Mouse (Mus musculus) heart, embryonic 11.5 days (tissue): ENCODE measurements at regions not wholly inside any gene's neighbourhood (a gene's known extent, or its start where the extent isn't known, plus 50 kb on each side); places are given as distances from the start of the nearest gene placed in this dataset.

ENCODE experiments used
- ATAC-seq: fragments of 200-750 bp; cut with Nextera tagmentation; replicated peaks from 2 replicates; pipeline ENCODE4 v1.8.0; 2017; ENCODE audit warnings: moderate library complexity; ENCODE audit not compliant: insufficient number of reproducible peaks, low FRiP score, low TSS enrichment
- H3K27ac ChIP-seq: fragments of 300-500 bp; sonication (generic); 2 replicates; pipeline ENCODE4 v1.5.1; 2014; ENCODE audit warnings: mild to moderate bottlenecking, low read depth, low read length
- H3K27me3 ChIP-seq: fragments of 300-500 bp; sonication (generic); 2 replicates; pipeline ENCODE4 v1.6.1; 2014; ENCODE audit warnings: mild to moderate bottlenecking, low read length, mixed read lengths; ENCODE audit not compliant: control insufficient read depth, insufficient read depth
- H3K36me3 ChIP-seq: fragments of 300-500 bp; sonication (generic); 2 replicates; pipeline ENCODE4 v1.6.1; 2014; ENCODE audit warnings: mild to moderate bottlenecking, low read length, moderate library complexity, mixed read lengths; ENCODE audit not compliant: control insufficient read depth, insufficient read depth
- H3K4me1 ChIP-seq: fragments of 300-500 bp; sonication (generic); 2 replicates; pipeline ENCODE4 v1.6.1; 2014; ENCODE audit warnings: low read length; ENCODE audit not compliant: control insufficient read depth, insufficient read depth
- H3K4me2 ChIP-seq: fragments of 300-500 bp; sonication (generic); 2 replicates; pipeline ENCODE4 v1.6.1; 2014; ENCODE audit warnings: mild to moderate bottlenecking, moderate library complexity
- H3K4me3 ChIP-seq: fragments of 300-500 bp; sonication (generic); 2 replicates; pipeline ENCODE4 v1.5.1; 2014; ENCODE audit warnings: low read depth, low read length
- H3K9ac ChIP-seq: fragments of 300-500 bp; sonication (generic); 2 replicates; pipeline ENCODE4 v1.6.1; 2014; ENCODE audit warnings: mild to moderate bottlenecking, low read depth, low read length, moderate library complexity
- H3K9me3 ChIP-seq: fragments of 300-500 bp; sonication (generic); replicated peaks from 2 replicates; pipeline ENCODE4 v1.6.1; 2016; ENCODE audit warnings: low read length; ENCODE audit not compliant: control insufficient read depth
- WGBS: fragments of 180-500 bp; shearing (Covaris S2); extraction: QIAGEN DNeasy Blood & Tissue Kit; methylation state at CpG from one replicate; pipeline ENCODE4 v1.1.7; 2014; ENCODE audit not compliant: insufficient replicate concordance; 5-methylcytosine and 5-hydroxymethylcytosine counted together

- WGBS: 67% methylated on average over 2 of the region's 2 CpGs
- no peak for ATAC-seq
These were observed 61.5 kb upstream of the Kdm8 start for GRCm38 (mm10) chr7:125383021-125383420.

DNA sequence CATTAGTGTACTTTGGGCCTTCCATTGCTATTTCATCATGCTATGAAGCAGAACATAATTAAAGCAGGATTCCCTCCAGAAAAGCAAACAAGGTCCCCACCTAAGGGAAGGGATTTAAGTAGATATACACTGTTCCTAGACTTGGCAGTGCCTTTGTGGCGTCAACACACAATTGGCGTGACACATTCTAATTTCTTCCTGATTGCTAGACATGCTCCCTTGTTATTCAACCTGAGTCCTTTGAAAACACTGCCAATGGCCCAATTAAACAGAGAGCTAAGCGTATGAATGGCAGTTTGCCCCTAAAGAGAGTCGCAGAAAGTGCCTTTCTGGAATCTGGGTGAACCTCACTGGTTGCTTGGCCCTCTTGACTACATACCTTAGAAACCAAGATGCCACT is 60.3 kb upstream of the Kdm8 start:
- Histone ChIP-seq H3K36me3 (no peaks in the 10 kb centered on the region), H3K4me1 (no peaks in the 10 kb centered on the region), H3K4me2 (no peak overlapping the region), H3K4me3 (no peak overlapping the region), H3K9ac (no peak overlapping the region), H3K27ac (no peak overlapping the region), H3K9me3 (no peaks in the 10 kb centered on the region), H3K27me3 (no peaks in the 10 kb centered on the region)
- WGBS: 80% methylated on average over 4 of the region's 4 CpGs
- ATAC-seq: no peak

More at GRCm38 (mm10) chr7:125383021-125383420, 61.5 kb upstream of the Kdm8 start:
- no peak overlapping the region for H3K9ac ChIP-seq
- H3K27ac ChIP-seq: no peak overlapping the region
- H3K4me3 ChIP-seq: no peak overlapping the region
- no peaks in the 10 kb centered on the region for H3K4me1 ChIP-seq
- no peak overlapping the region for H3K4me2 ChIP-seq
- no peaks in the 10 kb centered on the region for H3K36me3 ChIP-seq
- no peaks in the 10 kb centered on the region for H3K9me3 ChIP-seq
- H3K27me3 ChIP-seq: no peaks in the 10 kb centered on the region

DNA sequence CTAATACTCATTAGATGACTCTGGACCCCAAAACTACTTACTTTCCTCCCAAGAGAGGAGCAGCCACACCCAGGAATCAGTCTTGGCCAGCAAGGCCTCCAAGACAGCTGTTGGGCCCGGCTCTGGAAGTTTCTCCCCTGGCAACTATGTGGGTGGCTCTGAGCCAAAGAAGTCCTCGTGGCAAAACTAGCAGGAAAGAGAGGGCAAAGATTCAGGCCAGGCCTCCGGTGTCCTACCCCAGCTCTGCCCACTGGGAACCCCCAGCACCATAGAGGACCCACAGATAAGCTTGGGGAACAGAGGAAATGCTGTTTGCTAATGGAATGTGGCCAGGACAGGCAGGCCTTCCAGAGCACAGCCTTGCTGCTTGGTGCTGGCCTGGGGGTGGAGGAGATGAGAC is 51.9 kb upstream of the Kdm8 start:
- Histone ChIP-seq H3K4me2 (no peak overlapping the region; the same call in 1 of the 2 replicates), H3K36me3 (no peaks in the 10 kb centered on the region), H3K4me1 (peaks cover 3% of the 10 kb centered on the region; the same call in 1 of the 2 replicates), H3K27me3 (no peaks in the 10 kb centered on the region), H3K4me3 (no peak overlapping the region), H3K9me3 (no peaks in the 10 kb centered on the region), H3K27ac (no peak overlapping the region), H3K9ac (no peak overlapping the region)
- 39% methylated on average over 3 of the region's 3 CpGs for WGBS
- no peak for ATAC-seq

DNA sequence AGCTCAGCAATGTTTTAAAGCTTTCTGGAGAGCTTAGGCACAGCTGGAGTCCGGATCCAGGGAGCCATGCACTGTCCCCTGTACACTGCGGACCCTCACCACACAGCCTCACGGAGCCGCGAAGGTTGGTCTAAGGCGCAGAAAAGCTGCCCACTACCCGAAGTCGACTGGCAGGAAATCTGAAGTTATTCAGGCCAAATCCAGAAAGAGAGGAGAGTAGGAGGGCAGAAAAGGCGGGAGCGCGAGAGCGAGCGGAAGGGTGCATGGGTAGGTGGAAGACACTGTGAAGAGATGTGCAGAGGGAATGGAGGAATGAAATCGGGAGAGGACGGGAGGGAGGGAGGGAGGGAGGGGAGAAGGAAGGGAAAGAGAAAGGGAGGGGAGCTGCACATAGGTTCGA is 51.2 kb upstream of the Kdm8 start:
- ATAC-seq: 0 out of 2 replicates have a peak, but pooled peaks have one; percentile 22
- no peaks in the 10 kb centered on the region for H3K9me3 ChIP-seq
- peak overlapping the region; percentile 62 for H3K9ac ChIP-seq
- 1% methylated on average over 16 of the region's 16 CpGs for WGBS
- peaks cover 3% of the 10 kb centered on the region; the same call in 1 of the 2 replicates for H3K4me1 ChIP-seq
- peak overlapping the region; percentile 32 for H3K4me3 ChIP-seq
- peak overlapping the region; percentile 80 for H3K4me2 ChIP-seq
- H3K27me3 ChIP-seq: no peaks in the 10 kb centered on the region
- no peaks in the 10 kb centered on the region for H3K36me3 ChIP-seq
- no peak overlapping the region for H3K27ac ChIP-seq

- WGBS: under 1% methylated on average over 27 of the region's 33 CpGs
- Histone ChIP-seq H3K9ac (peak overlapping the region; percentile 62; the same call in 1 of the 2 replicates), H3K27me3 (no peaks in the 10 kb centered on the region), H3K27ac (no peak overlapping the region), H3K4me3 (peak overlapping the region; percentile 32), H3K9me3 (no peaks in the 10 kb centered on the region), H3K4me1 (peaks cover 3% of the 10 kb centered on the region; the same call in 1 of the 2 replicates), H3K36me3 (no peaks in the 10 kb centered on the region), H3K4me2 (peak overlapping the region; percentile 80)
- ATAC-seq: peak; percentile 76
These were observed 50.7 kb upstream of the Kdm8 start for GRCm38 (mm10) chr7:125393654-125394346.
